Mouse (Mus musculus): Measurements from ENCODE around the gene Sult2a2. TPM values are rescaled to one million over a fixed set of nuclear protein-coding genes. Genes with fewer than 3 reads are reported as not detected.
"Not testable (repeated sequence)": the region's sequence is repeated elsewhere in the genome, so short reads cannot be mapped to it uniquely, and the experiment has no call there.

The Sult2a2 gene
- polyA plus RNA-seq (2014; fragmentation: Nextera tagmentation; extraction: Ambion mirVana), result not detected in 2 replicates

- H3K9me3 ChIP-seq (ENCODE audit: control insufficient read depth, low read depth, low read length); H3K4me3 ChIP-seq (ENCODE audit: low read depth, low read length); H3K9ac ChIP-seq (replicated peaks; ENCODE audit: low read depth, low read length); ATAC-seq (ENCODE audit: insufficient number of reproducible peaks, insufficient read depth, low FRiP score, low read depth); H3K4me2 ChIP-seq (replicated peaks; ENCODE audit: low read depth, low read length); H3K4me1 ChIP-seq (ENCODE audit: control insufficient read depth, insufficient read depth, low read length); H3K36me3 ChIP-seq (ENCODE audit: control insufficient read depth, insufficient read depth, low read length); H3K27me3 ChIP-seq (ENCODE audit: control insufficient read depth, insufficient read depth, low read length); H3K27ac ChIP-seq (ENCODE audit: low read length): not testable (repeated sequence)
- WGBS, result 86% methylated on average over 1 of the region's 2 CpGs
Measured at GRCm38 (mm10) chr7:13733205-13733604, at the start of gene Sult2a2. Gene Sult2a2 (plus strand): TSS chr7:13733505.

GRCm38 (mm10) chr7:13813913-13814312, 80.6 kb downstream of the Sult2a2 start:
- Histone ChIP-seq H3K4me2 (replicated peaks; ENCODE audit: low read depth, low read length) (no peak overlapping the region), H3K36me3 (ENCODE audit: control insufficient read depth, insufficient read depth, low read length) (no peaks in the 10 kb centered on the region), H3K4me3 (ENCODE audit: low read depth, low read length) (no peak overlapping the region), H3K9me3 (ENCODE audit: control insufficient read depth, low read depth, low read length) (no peaks in the 10 kb centered on the region), H3K9ac (replicated peaks; ENCODE audit: low read depth, low read length) (no peak overlapping the region), H3K27me3 (ENCODE audit: control insufficient read depth, insufficient read depth, low read length) (no peaks in the 10 kb centered on the region), H3K27ac (ENCODE audit: low read length) (no peak overlapping the region), H3K4me1 (ENCODE audit: control insufficient read depth, insufficient read depth, low read length) (no peaks in the 10 kb centered on the region)
- ATAC-seq (ENCODE audit: insufficient number of reproducible peaks, insufficient read depth, low FRiP score, low read depth), result no peak
- WGBS, result 81% methylated on average over 1 of the region's 1 CpGs

Other genes with a start within 250 kb of the Sult2a2 start
- gene Bsph2, start 162.4 kb upstream of the Sult2a2 start, polyA plus RNA-seq (2014; fragmentation: Nextera tagmentation; extraction: Ambion mirVana), result not detected in 2 replicates
- gene Sult2a5, start 109.5 kb upstream of the Sult2a2 start, polyA plus RNA-seq (2014; fragmentation: Nextera tagmentation; extraction: Ambion mirVana), result not detected in 2 replicates
- gene Sult2a1, start 103.9 kb downstream of the Sult2a2 start, polyA plus RNA-seq (2014; fragmentation: Nextera tagmentation; extraction: Ambion mirVana), result not detected in 2 replicates

Measured in stomach, embryonic 14.5 days (tissue).